ENCODE assay signal across 16 mouse cellular contexts in the genomic region with DNA sequence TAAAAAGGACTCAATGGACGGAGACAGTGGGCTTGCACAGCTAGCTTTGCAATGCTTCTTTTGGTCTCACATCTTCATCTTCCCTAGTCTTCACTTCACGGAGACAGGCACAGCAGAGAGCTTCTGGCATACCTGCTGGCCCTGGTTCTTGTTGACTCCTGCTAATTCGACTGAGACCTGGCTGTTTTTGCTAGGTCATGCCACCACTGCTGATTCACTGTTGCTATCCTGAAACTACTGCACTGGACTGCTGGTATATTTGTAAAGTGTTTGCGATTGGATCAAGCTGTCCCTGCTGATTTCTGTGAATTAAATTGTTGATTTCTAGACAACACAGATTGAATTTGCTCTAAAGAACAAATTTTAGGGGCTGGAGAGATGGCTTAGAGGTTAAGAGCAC.
"Had no signal": no experiment of that assay in that cellular context is flagged by ENCODE, and none has a peak within 500 bp of the region (broad histone marks: within the 10 kb centered on the region; RNA-seq: fewer than 3 reads in every experiment).

No protein-coding gene starts in this region.

- H3K4me2 ChIP-seq: intestine, embryonic 15.5 days; limb, embryonic 12.5 days; limb, embryonic 15.5 days; midbrain, embryonic 11.5 days; stomach, embryonic 15.5 days had no signal

- ATAC-seq: intestine, embryonic 15.5 days had no signal

- H3K9me3 ChIP-seq: limb, embryonic 15.5 days; stomach, embryonic 15.5 days had no signal

- H3K27ac ChIP-seq: intestine, embryonic 15.5 days; limb, embryonic 12.5 days; limb, embryonic 15.5 days; stomach, embryonic 15.5 days had no signal

- H3K9ac ChIP-seq: intestine, embryonic 15.5 days; limb, embryonic 12.5 days; limb, embryonic 15.5 days; stomach, embryonic 15.5 days had no signal

- DNase-seq: kidney, adult 11 months; kidney, adult 9 months; kidney, postnatal 14 days; kidney, postnatal 4 days; left cerebral cortex, postnatal 4 days; lung, adult 2 months; lung, postnatal 14 days; lung, postnatal 4 days; midbrain, embryonic 14.5 days; right cerebral cortex, adult 18-20 months; right cerebral cortex, postnatal 25 days had no signal

- H3K27me3 ChIP-seq: intestine, embryonic 15.5 days; limb, embryonic 12.5 days; limb, embryonic 15.5 days; stomach, embryonic 15.5 days had no signal

- H3K36me3 ChIP-seq: intestine, embryonic 15.5 days; limb, embryonic 12.5 days; limb, embryonic 15.5 days; stomach, embryonic 15.5 days had no signal

- H3K4me3 ChIP-seq: intestine, embryonic 15.5 days; limb, embryonic 12.5 days; limb, embryonic 15.5 days; stomach, embryonic 15.5 days had no signal

- H3K4me1 ChIP-seq: intestine, embryonic 15.5 days; limb, embryonic 12.5 days; limb, embryonic 15.5 days; stomach, embryonic 15.5 days had no signal
